Mouse (Mus musculus): ENCODE results near the gene Zfp942.
"Not testable (repeated sequence)": the region's sequence is repeated elsewhere in the genome, so short reads cannot be mapped to it uniquely, and the experiment has no call there.

Gene Zfp942

DNA sequence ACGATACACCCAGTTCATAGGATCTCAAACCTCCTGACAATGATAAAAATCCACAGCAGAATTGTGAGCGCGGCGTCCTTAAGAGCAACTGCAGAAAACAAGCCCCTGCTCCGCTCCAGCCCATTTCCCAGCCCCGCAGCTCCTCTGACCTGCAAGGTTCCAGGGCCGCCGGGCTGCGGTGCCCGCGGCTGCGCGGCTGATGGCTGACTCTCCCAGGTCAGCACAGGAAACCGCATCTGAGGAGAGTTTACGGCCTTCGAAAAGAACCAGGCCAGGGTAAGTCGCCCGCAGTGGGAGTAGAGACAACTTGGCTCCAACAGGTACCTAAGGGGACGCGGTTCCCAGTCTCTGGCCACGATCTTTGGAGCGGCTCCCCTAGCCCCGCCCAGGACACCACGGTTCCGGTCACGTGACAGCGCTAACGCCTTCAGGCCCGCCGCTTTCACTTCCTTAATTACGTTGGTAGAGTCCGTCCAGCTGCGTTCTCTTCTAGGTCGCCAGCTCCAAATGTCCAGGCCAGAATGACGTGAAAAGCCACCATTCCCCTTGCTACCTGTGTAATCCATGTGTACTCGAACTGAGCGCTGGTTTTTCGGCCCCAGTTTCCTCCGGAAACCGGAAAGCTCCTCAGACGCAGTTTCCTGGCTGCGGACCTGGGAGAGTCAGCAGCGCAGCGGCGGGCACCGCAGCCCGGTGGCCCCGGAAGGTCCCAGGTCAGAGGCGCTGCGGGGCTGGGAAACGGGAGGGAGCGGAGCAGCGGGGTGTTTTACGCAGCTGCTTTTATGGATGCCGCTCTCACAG, at the start of gene Zfp942, which contains the start of gene Zfp943:
Zfp942 (minus strand) TSS at position 358 of the 801 bp plus-strand sequence.
Zfp943 (plus strand) TSS at position 446 of the 801 bp plus-strand sequence.
- H3K36me3 ChIP-seq (ENCODE audit: insufficient read depth, low read length); H3K27me3 ChIP-seq (ENCODE audit: insufficient read depth, low read length); H3K9me3 ChIP-seq (ENCODE audit: low read length): not testable (repeated sequence)
- Histone ChIP-seq H3K4me1 (replicated peaks; ENCODE audit: low read depth, low read length) (peaks cover 19% of the 10 kb centered on the region), H3K4me3 (replicated peaks; ENCODE audit: low read length) (peak within 1 kb of the TSS; percentile 83)

DNA sequence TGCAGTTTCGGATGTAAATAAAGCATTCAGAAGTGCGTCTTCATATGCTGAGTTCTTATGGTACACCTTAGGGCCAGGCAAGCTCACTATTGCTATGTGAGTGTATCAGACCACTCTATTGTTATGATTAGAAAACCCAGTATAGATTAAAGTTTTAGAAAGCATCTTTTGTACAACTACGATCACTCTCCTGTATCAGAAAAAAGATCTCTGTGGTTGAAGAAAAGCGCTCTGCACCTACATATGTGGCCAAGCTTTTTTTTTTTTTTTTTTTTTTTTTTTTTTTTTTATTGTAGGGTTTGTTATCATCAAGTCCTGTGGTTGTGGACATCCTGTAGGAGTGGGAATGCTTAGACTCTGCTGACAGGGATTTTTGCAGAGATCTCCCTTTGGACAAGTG, 1.0 kb upstream of the Zfp942 start:
- Histone ChIP-seq H3K27me3 (ENCODE audit: insufficient read depth, low read length) (no peaks in the 10 kb centered on the region), H3K4me1 (replicated peaks; ENCODE audit: low read depth, low read length) (peaks cover 24% of the 10 kb centered on the region), H3K9me3 (ENCODE audit: low read length) (no peaks in the 10 kb centered on the region), H3K36me3 (ENCODE audit: insufficient read depth, low read length) (no peaks in the 10 kb centered on the region), H3K4me3 (replicated peaks; ENCODE audit: low read length) (peak overlapping the region; percentile 83)
- TF ChIP-seq CTCF (conservative IDR thresholded peaks at IDR 0.05; ENCODE audit: low read length), result no peak
- no peak for TF ChIP-seq NANOG (IDR thresholded peaks at IDR 0.05; ENCODE audit: borderline replicate concordance, low read length)
- no peak for TF ChIP-seq POU5F1 (IDR thresholded peaks at IDR 0.05; ENCODE audit: borderline replicate concordance, low read length)

DNA sequence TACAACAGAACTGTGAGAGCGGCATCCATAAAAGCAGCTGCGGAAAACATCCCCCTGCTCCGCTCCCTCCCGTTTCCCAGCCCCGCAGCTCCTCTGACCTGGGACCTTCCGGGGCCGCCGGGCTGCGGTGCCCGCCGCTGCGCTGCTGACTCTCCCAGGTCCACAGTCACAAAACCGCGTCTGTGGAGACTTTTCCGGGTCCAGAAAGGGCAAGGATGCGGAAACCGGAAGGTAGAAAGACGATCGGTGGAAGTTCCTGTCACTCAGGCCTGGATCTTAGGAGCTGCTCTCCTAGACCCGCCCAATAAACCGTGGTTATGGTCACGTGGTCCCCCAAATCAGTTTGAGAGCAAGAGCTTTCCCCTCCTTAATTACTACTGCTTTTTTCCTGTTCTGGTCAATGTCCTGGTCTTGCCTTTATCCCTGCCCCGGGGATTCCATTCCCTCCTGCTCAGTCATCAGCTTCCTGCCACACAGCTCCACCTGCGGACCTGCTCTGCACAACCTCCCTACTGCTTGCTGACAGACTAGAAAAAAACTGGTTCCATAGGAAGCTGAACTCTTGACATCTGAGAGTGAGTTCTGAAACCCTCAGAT, 52.7 kb downstream of the Zfp942 start, which contains the start of gene Zfp995:
Zfp995 (minus strand) TSS at position 471 of the 597 bp plus-strand sequence.
- H3K4me1 ChIP-seq (replicated peaks; ENCODE audit: low read depth, low read length); H3K27me3 ChIP-seq (ENCODE audit: insufficient read depth, low read length); H3K36me3 ChIP-seq (ENCODE audit: insufficient read depth, low read length); H3K9me3 ChIP-seq (ENCODE audit: low read length): not testable (repeated sequence)
- peak within 1 kb of the TSS; percentile 90 for H3K4me3 ChIP-seq (replicated peaks; ENCODE audit: low read length)

DNA sequence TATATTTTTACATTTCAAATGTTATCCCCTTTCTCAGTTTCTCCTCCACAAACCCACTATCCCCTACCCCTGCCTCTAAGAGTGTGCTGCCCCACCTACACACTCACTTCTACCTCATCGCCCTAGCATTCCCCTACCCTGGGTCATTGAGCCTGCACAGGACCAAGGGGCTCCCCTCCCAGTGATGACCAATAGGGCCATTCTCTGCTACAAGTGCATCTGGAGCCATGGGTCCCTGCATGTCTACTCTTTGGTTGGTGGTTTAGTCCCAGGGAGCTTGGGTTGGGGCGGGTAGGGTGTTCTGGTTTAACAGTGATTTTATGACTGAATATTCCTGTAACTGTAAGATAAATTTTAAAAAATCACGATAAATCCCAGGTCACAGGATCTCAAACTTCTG, 53.2 kb downstream of the Zfp942 start:
- H3K27me3 ChIP-seq (ENCODE audit: insufficient read depth, low read length), result no peaks in the 10 kb centered on the region
- 0 out of 2 replicates have a peak, but pooled peaks cover 5% of the 10 kb centered on the region for H3K4me1 ChIP-seq (replicated peaks; ENCODE audit: low read depth, low read length)
- H3K4me3 ChIP-seq (replicated peaks; ENCODE audit: low read length), result peak overlapping the region; percentile 90
- H3K36me3 ChIP-seq (ENCODE audit: insufficient read depth, low read length), result peaks cover 4% of the 10 kb centered on the region; the same call in 1 of the 2 replicates
- TF ChIP-seq CTCF (conservative IDR thresholded peaks at IDR 0.05; ENCODE audit: low read length) (no peak), NANOG (IDR thresholded peaks at IDR 0.05; ENCODE audit: borderline replicate concordance, low read length) (no peak), POU5F1 (IDR thresholded peaks at IDR 0.05; ENCODE audit: borderline replicate concordance, low read length) (no peak)
- H3K9me3 ChIP-seq (ENCODE audit: low read length), result no peaks in the 10 kb centered on the region

Measured in E14TG2a.4 (cell line).